Comparison of ENCODE assay signal across 8 mouse cellular contexts in genomic region chr4:10911417-10911816, GRCm38 (mm10). TPM values are rescaled to one million over a fixed set of nuclear protein-coding genes. Genes with fewer than 3 reads are reported as not detected.
DNase-seq lines count a peak whose midpoint lies in the region; ATAC-seq and TF ChIP-seq lines count a peak whose summit lies in the region.
"Not testable (repeated sequence)": the region's sequence is repeated elsewhere in the genome, so short reads cannot be mapped to it uniquely, and the experiment has no call there.

No protein-coding gene starts in this region.

- not testable (repeated sequence) for H3K4me1 ChIP-seq in ES-Bruce4 (ENCODE audit: control insufficient read depth, insufficient read depth, low read length); intestine, postnatal 0 days (replicated peaks; ENCODE audit: control insufficient read depth, insufficient read depth, low read length); lung, postnatal 0 days (ENCODE audit: insufficient read depth, low read depth, low read length); stomach, embryonic 16.5 days (ENCODE audit: control insufficient read depth, insufficient read depth, low read length)

- not testable (repeated sequence) for H3K27me3 ChIP-seq in ES-Bruce4 (ENCODE audit: control insufficient read depth, insufficient read depth, low read length, poor library complexity, severe bottlenecking); intestine, postnatal 0 days (replicated peaks; ENCODE audit: control insufficient read depth, insufficient read depth, low read length); lung, postnatal 0 days (replicated peaks; ENCODE audit: insufficient read depth, low read length); stomach, embryonic 16.5 days (ENCODE audit: control insufficient read depth, insufficient read depth, low read length)

- not testable (repeated sequence) for TF ChIP-seq POLR2A in ES-Bruce4 (IDR thresholded peaks at IDR 0.05; ENCODE audit: insufficient read depth, low read length)

- WGBS in intestine, postnatal 0 days: 32% methylated on average over 7 of the region's 7 CpGs
- 36% methylated on average over 7 of the region's 7 CpGs for WGBS in lung, postnatal 0 days
- WGBS in stomach, embryonic 16.5 days: 38% methylated on average over 7 of the region's 7 CpGs

- not testable (repeated sequence) for TF ChIP-seq CTCF in ES-Bruce4 (IDR thresholded peaks at IDR 0.05; ENCODE audit: low read depth, low read length); intestine, postnatal 0 days (IDR thresholded peaks at IDR 0.05; ENCODE audit: low read depth); lung, postnatal 0 days (IDR thresholded peaks at IDR 0.05)

- H3K9me3 ChIP-seq in ES-Bruce4 (replicated peaks; ENCODE audit: control insufficient read depth, insufficient read depth, low read length, poor library complexity, severe bottlenecking); intestine, postnatal 0 days (ENCODE audit: control insufficient read depth); lung, postnatal 0 days (ENCODE audit: low read length); stomach, embryonic 16.5 days (replicated peaks; ENCODE audit: control insufficient read depth, low read length): not testable (repeated sequence)

- H3K4me3 ChIP-seq in ES-Bruce4 (ENCODE audit: low read depth, low read length): peak overlapping the region; percentile 17; the same call in 1 of the 2 replicates
- not testable (repeated sequence) for H3K4me3 ChIP-seq in intestine, postnatal 0 days (ENCODE audit: low read depth, low read length); lung, postnatal 0 days (ENCODE audit: low read depth, low read length); stomach, embryonic 16.5 days (replicated peaks; ENCODE audit: low read length)

- not testable (repeated sequence) for TF ChIP-seq EP300 in ES-Bruce4 (IDR thresholded peaks at IDR 0.05; ENCODE audit: insufficient read depth, low read depth, low read length); lung, postnatal 0 days (IDR thresholded peaks at IDR 0.05)

- H3K9ac ChIP-seq in ES-Bruce4 (ENCODE audit: low read depth, poor library complexity, severe bottlenecking); intestine, postnatal 0 days (ENCODE audit: low read depth, low read length); lung, postnatal 0 days (replicated peaks; ENCODE audit: low read depth); stomach, embryonic 16.5 days (ENCODE audit: low read length): not testable (repeated sequence)

- ATAC-seq in intestine, postnatal 0 days: peak; percentile 47; the same call in 1 of the 2 replicates
- ATAC-seq in lung, postnatal 0 days: not testable (repeated sequence)
- peak; percentile 57; the same call in 1 of the 2 replicates for ATAC-seq in stomach, embryonic 16.5 days (ENCODE audit: insufficient read depth, low FRiP score)

- not testable (repeated sequence) for H3K36me3 ChIP-seq in ES-Bruce4 (ENCODE audit: control insufficient read depth, insufficient read depth, low read length, poor library complexity, severe bottlenecking); intestine, postnatal 0 days (ENCODE audit: control insufficient read depth, insufficient read depth); lung, postnatal 0 days (ENCODE audit: insufficient read depth, low read length); stomach, embryonic 16.5 days (ENCODE audit: control insufficient read depth, insufficient read depth, low read length)

- H3K4me2 ChIP-seq in intestine, postnatal 0 days (replicated peaks; ENCODE audit: low read depth): 0 out of 2 replicates have a peak overlapping the region, but pooled peaks have one; percentile 6
- not testable (repeated sequence) for H3K4me2 ChIP-seq in lung, postnatal 0 days (replicated peaks; ENCODE audit: low read depth, low read length); stomach, embryonic 16.5 days (ENCODE audit: low read depth, low read length)

- DNase-seq in kidney, adult 8-10 months: peak; percentile 63 to 68
- peak; percentile 42 to 81 for DNase-seq in kidney, postnatal 25 days
- DNase-seq in lung, adult 18-20 months: peak; percentile 77 to 82
- peak; percentile 29 for DNase-seq in lung, postnatal 0 days (ENCODE audit: low spot score)
- DNase-seq in lung, postnatal 36 days: peak; percentile 78

- not testable (repeated sequence) for H3K27ac ChIP-seq in ES-Bruce4 (ENCODE audit: insufficient read depth, low read length); intestine, postnatal 0 days (ENCODE audit: low read depth, low read length); lung, postnatal 0 days (ENCODE audit: low read length); stomach, embryonic 16.5 days (ENCODE audit: low read length)

RNA-seq across cellular contexts. Expression of gene 2610301B20Rik, which starts 37.1 kb away (rescaled TPM):
- 14.3 and 16.9 TPM in 2 replicates for polyA plus RNA-seq in ES-Bruce4 (2011; ENCODE audit: insufficient read depth, insufficient read length, low read depth, missing spikeins)
- polyA plus RNA-seq in intestine, postnatal 0 days (2015; fragmentation: Nextera tagmentation; extraction: Ambion mirVana): 10.5 and 11.5 TPM in 2 replicates
- 25.8 and 28.3 TPM in 2 replicates for polyA plus RNA-seq in lung, postnatal 0 days (2015; fragmentation: Nextera tagmentation; extraction: Ambion mirVana)
- polyA plus RNA-seq in stomach, embryonic 16.5 days (2015; fragmentation: Nextera tagmentation; extraction: Ambion mirVana): 26.8 and 27.0 TPM in 2 replicates

Comparison
In these comparisons a context has a peak if more than half of its experiments do, and no peak if none do; other contexts are left out.
1. DNase-seq: peak in every context shown above with its lines; median percentile 80 in lung, adult 18-20 months; 78 in lung, postnatal 36 days; 66 in kidney, adult 8-10 months; 62 in kidney, postnatal 25 days; 29 in lung, postnatal 0 days.